Mouse (Mus musculus) kidney, adult 10 weeks (tissue): ENCODE results near the gene Pld5. TPM values are rescaled to one million over a fixed set of nuclear protein-coding genes. Genes with fewer than 3 reads are reported as not detected.

Source experiments
- polyA plus RNA-seq: library from polyadenylated mRNA; stranded (reverse); fragments of 350-450 nt; fragmentation: Illumina TruSeq; extraction: RNeasy Lipid Tissue Mini Kit (QIAGEN cat#74804); gene quantifications from one replicate; pipeline ENCODE4 v1.2.3, GENCODE M21; 2014; ENCODE audit warnings: low read depth, low replicate concordance

Gene Pld5
- polyA plus RNA-seq = not detected

DNA sequence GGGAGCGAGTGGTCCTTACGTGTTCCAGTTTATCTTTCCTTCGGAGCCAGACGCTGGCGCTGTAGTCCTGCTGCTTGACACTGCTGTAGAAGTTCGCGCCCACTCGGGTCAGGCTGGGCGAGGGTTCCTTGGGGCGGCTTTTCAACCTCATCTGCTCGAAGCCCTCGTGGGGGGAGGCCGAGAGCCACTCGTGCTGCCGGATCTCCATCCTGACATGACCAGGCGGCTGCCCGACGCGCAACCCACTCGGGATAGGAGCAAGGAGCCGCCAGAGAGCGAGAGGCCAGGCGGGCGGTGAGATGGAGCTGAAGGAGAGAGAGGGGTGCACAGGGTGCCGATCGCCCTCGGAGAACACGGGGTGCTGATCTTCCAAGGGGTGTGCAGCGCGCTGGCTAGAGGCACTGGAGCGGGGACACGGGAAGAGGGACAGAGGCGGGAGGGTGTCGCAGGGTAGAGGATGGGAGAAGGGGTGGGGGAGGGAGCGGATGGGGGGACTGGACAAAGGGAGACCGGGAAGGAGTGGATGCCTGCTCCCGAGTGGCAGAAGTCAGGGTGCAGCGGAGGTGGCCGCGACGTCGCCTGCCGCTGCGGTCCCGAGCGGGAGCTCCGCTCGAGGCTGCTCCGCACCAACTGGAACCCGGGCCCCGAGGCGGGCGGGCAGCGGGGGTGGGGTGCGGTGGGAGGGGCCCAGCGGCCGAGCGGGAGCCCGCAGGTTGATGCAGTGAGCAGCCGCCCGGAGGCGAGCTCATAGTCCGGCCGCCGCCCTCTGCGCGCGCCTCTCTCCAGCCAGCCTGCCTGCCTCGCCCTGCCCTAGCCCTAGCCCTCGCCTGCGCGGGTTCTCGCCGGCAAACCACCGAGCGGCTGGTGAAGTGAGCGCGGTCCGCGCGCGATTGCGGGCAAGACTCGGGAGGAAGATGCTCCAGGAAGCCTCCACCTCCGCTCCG is at the start of gene Pld5:
Pld5 (minus strand) TSS at position 646 of the 944 bp plus-strand sequence.

DNA sequence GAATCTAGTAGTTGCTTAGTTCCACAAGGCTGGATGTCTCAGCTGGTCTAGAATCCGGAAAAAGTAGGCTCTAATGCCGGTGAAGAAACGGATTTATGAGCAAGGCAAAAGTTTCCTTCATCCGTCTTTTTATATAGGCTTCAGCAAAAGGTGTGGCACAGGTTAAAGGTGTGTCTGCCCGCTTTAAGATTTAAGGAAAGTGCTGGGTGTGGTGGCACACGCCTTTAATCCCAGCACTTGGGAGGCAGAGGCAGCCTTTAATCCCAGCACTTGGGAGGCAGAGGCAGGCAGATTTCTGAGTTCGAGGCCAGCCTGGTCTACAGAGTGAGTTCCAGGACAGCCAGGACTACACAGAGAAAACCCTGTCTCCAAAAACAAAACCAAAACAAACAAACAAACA is 296.1 kb downstream of the Pld5 start, which contains the start of gene Rbm8a2:
Rbm8a2 (minus strand) TSS at position 101 of the 400 bp plus-strand sequence.

DNA sequence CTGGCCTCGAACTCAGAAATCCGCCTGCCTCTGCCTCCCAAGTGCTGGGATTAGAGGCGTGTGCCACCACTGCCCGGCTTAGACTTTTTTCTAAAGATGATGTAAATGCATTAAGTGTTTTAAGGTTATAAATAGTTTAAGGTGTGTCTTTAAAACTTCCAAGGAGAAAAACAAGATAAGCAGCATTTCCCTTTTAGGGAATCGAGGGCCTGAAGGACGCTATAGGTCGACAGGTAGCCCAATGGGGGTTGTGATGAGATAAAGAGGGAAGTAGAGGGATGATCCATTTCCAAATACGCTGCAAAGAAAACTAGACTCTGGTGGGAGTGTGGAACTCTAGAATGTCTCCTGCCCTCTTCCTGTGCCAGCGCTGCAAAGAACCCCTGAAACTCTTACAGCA is 355.1 kb downstream of the Pld5 start, which contains the start of gene Gm38100:
Gm38100 (plus strand) TSS at position 301 of the 400 bp plus-strand sequence.

